Mouse (Mus musculus): ENCODE data around the gene Gadd45gip1. TPM values are rescaled to one million over a fixed set of nuclear protein-coding genes. Genes with fewer than 3 reads are reported as not detected.

The Gadd45gip1 gene
- polyA plus RNA-seq (2014; fragmentation: Nextera tagmentation; extraction: Ambion mirVana): 87.8 and 90.6 TPM in 2 replicates

- no peaks in the 10 kb centered on the region for H3K9me3 ChIP-seq (ENCODE audit: control insufficient read depth, low read length)
- WGBS: 33% methylated on average over 11 of the region's 11 CpGs
- H3K4me1 ChIP-seq (replicated peaks; ENCODE audit: control insufficient read depth, insufficient read depth, low read length): peaks cover 22% of the 10 kb centered on the region
- H3K9ac ChIP-seq (ENCODE audit: low read depth, low read length): peak within 1 kb of the TSS; percentile 99
- no peak for DNase-seq (ENCODE audit: low spot score)
- ATAC-seq (replicated peaks; ENCODE audit: low FRiP score): peak; percentile 50; the same call in 1 of the 2 replicates
- H3K27me3 ChIP-seq (replicated peaks; ENCODE audit: control insufficient read depth, insufficient read depth, low read length): no peaks in the 10 kb centered on the region
- H3K4me3 ChIP-seq (ENCODE audit: low read depth, low read length): peak within 1 kb of the TSS; percentile 99
- H3K4me2 ChIP-seq: peak within 1 kb of the TSS; percentile 80
- peaks cover 18% of the 10 kb centered on the region for H3K36me3 ChIP-seq (ENCODE audit: control insufficient read depth, insufficient read depth, low read length)
- peak within 1 kb of the TSS; percentile 94 for H3K27ac ChIP-seq (ENCODE audit: low read depth, low read length)
Observed at GRCm38 (mm10) chr8:84831490-84831889, at the start of gene Gadd45gip1. TSS of gene Gadd45gip1 (plus strand) at chr8:84831522.

GRCm38 (mm10) chr8:84781686-84782505 is 49.4 kb upstream of the Gadd45gip1 start:
- Histone ChIP-seq H3K27ac (ENCODE audit: low read depth, low read length) (no peak overlapping the region), H3K4me3 (ENCODE audit: low read depth, low read length) (no peak overlapping the region), H3K9ac (ENCODE audit: low read depth, low read length) (no peak overlapping the region), H3K27me3 (replicated peaks; ENCODE audit: control insufficient read depth, insufficient read depth, low read length) (peaks cover 100% of the 10 kb centered on the region), H3K4me2 (no peak overlapping the region), H3K36me3 (ENCODE audit: control insufficient read depth, insufficient read depth, low read length) (no peaks in the 10 kb centered on the region), H3K9me3 (ENCODE audit: control insufficient read depth, low read length) (no peaks in the 10 kb centered on the region), H3K4me1 (replicated peaks; ENCODE audit: control insufficient read depth, insufficient read depth, low read length) (no peaks in the 10 kb centered on the region; the same call in 1 of the 2 replicates)
- no peak for ATAC-seq (replicated peaks; ENCODE audit: low FRiP score)
- no peak for DNase-seq (ENCODE audit: low spot score)
- 9% methylated on average over 5 of the region's 5 CpGs for WGBS

GRCm38 (mm10) chr8:84782680-84783079 is 48.6 kb upstream of the Gadd45gip1 start:
- no peak overlapping the region for H3K27ac ChIP-seq (ENCODE audit: low read depth, low read length)
- no peaks in the 10 kb centered on the region for H3K9me3 ChIP-seq (ENCODE audit: control insufficient read depth, low read length)
- no peak overlapping the region for H3K9ac ChIP-seq (ENCODE audit: low read depth, low read length)
- DNase-seq (ENCODE audit: low spot score): no peak
- peaks cover 100% of the 10 kb centered on the region for H3K27me3 ChIP-seq (replicated peaks; ENCODE audit: control insufficient read depth, insufficient read depth, low read length)
- H3K36me3 ChIP-seq (ENCODE audit: control insufficient read depth, insufficient read depth, low read length): no peaks in the 10 kb centered on the region
- H3K4me3 ChIP-seq (ENCODE audit: low read depth, low read length): no peak overlapping the region
- WGBS: 11% methylated on average over 10 of the region's 10 CpGs
- ATAC-seq (replicated peaks; ENCODE audit: low FRiP score): no peak
- H3K4me2 ChIP-seq: no peak overlapping the region
- no peaks in the 10 kb centered on the region; the same call in 1 of the 2 replicates for H3K4me1 ChIP-seq (replicated peaks; ENCODE audit: control insufficient read depth, insufficient read depth, low read length)

GRCm38 (mm10) chr8:84783198-84783918 is 48.0 kb upstream of the Gadd45gip1 start:
- peaks cover 100% of the 10 kb centered on the region for H3K27me3 ChIP-seq (replicated peaks; ENCODE audit: control insufficient read depth, insufficient read depth, low read length)
- H3K9ac ChIP-seq (ENCODE audit: low read depth, low read length): no peak overlapping the region
- H3K4me3 ChIP-seq (ENCODE audit: low read depth, low read length): no peak overlapping the region
- WGBS: 5% methylated on average over 11 of the region's 11 CpGs
- H3K27ac ChIP-seq (ENCODE audit: low read depth, low read length): no peak overlapping the region
- no peaks in the 10 kb centered on the region; the same call in 1 of the 2 replicates for H3K4me1 ChIP-seq (replicated peaks; ENCODE audit: control insufficient read depth, insufficient read depth, low read length)
- no peaks in the 10 kb centered on the region for H3K9me3 ChIP-seq (ENCODE audit: control insufficient read depth, low read length)
- H3K36me3 ChIP-seq (ENCODE audit: control insufficient read depth, insufficient read depth, low read length): no peaks in the 10 kb centered on the region
- H3K4me2 ChIP-seq: no peak overlapping the region
- no peak for DNase-seq (ENCODE audit: low spot score)
- ATAC-seq (replicated peaks; ENCODE audit: low FRiP score): no peak

GRCm38 (mm10) chr8:84783919-84784581 is 47.3 kb upstream of the Gadd45gip1 start:
- ATAC-seq (replicated peaks; ENCODE audit: low FRiP score) (no peak), DNase-seq (ENCODE audit: low spot score) (no peak)
- Histone ChIP-seq H3K4me1 (replicated peaks; ENCODE audit: control insufficient read depth, insufficient read depth, low read length) (no peaks in the 10 kb centered on the region; the same call in 1 of the 2 replicates), H3K9ac (ENCODE audit: low read depth, low read length) (no peak overlapping the region), H3K4me2 (no peak overlapping the region), H3K27ac (ENCODE audit: low read depth, low read length) (no peak overlapping the region), H3K9me3 (ENCODE audit: control insufficient read depth, low read length) (no peaks in the 10 kb centered on the region), H3K36me3 (ENCODE audit: control insufficient read depth, insufficient read depth, low read length) (no peaks in the 10 kb centered on the region), H3K27me3 (replicated peaks; ENCODE audit: control insufficient read depth, insufficient read depth, low read length) (peaks cover 100% of the 10 kb centered on the region), H3K4me3 (ENCODE audit: low read depth, low read length) (no peak overlapping the region)
- 2% methylated on average over 33 of the region's 33 CpGs for WGBS

- Histone ChIP-seq H3K4me3 (ENCODE audit: low read depth, low read length) (no peak overlapping the region), H3K27ac (ENCODE audit: low read depth, low read length) (no peak overlapping the region), H3K4me1 (replicated peaks; ENCODE audit: control insufficient read depth, insufficient read depth, low read length) (no peaks in the 10 kb centered on the region; the same call in 1 of the 2 replicates), H3K4me2 (no peak overlapping the region), H3K9me3 (ENCODE audit: control insufficient read depth, low read length) (no peaks in the 10 kb centered on the region), H3K36me3 (ENCODE audit: control insufficient read depth, insufficient read depth, low read length) (no peaks in the 10 kb centered on the region), H3K27me3 (replicated peaks; ENCODE audit: control insufficient read depth, insufficient read depth, low read length) (peaks cover 100% of the 10 kb centered on the region), H3K9ac (ENCODE audit: low read depth, low read length) (no peak overlapping the region)
- DNase-seq (ENCODE audit: low spot score) (no peak), ATAC-seq (replicated peaks; ENCODE audit: low FRiP score) (no peak)
- 2% methylated on average over 48 of the region's 48 CpGs for WGBS
Observed at GRCm38 (mm10) chr8:84784681-84785505, 46.4 kb upstream of the Gadd45gip1 start.

- 2% methylated on average over 11 of the region's 11 CpGs for WGBS
- no peak overlapping the region for H3K4me3 ChIP-seq (ENCODE audit: low read depth, low read length)
Observed at GRCm38 (mm10) chr8:84785506-84785755, 45.9 kb upstream of the Gadd45gip1 start.

More at GRCm38 (mm10) chr8:84785506-84785755, 45.9 kb upstream of the Gadd45gip1 start:
- ATAC-seq (replicated peaks; ENCODE audit: low FRiP score): no peak
- Histone ChIP-seq H3K9me3 (ENCODE audit: control insufficient read depth, low read length) (no peaks in the 10 kb centered on the region), H3K4me2 (no peak overlapping the region), H3K4me1 (replicated peaks; ENCODE audit: control insufficient read depth, insufficient read depth, low read length) (no peaks in the 10 kb centered on the region; the same call in 1 of the 2 replicates), H3K9ac (ENCODE audit: low read depth, low read length) (no peak overlapping the region), H3K36me3 (ENCODE audit: control insufficient read depth, insufficient read depth, low read length) (no peaks in the 10 kb centered on the region), H3K27me3 (replicated peaks; ENCODE audit: control insufficient read depth, insufficient read depth, low read length) (peaks cover 100% of the 10 kb centered on the region), H3K27ac (ENCODE audit: low read depth, low read length) (no peak overlapping the region)
- no peak for DNase-seq (ENCODE audit: low spot score)
